9 mouse cellular contexts compared by ENCODE assay signal in genomic region chr1:80180128-80180527, GRCm38 (mm10). TPM values are rescaled to one million over a fixed set of nuclear protein-coding genes. Genes with fewer than 3 reads are reported as not detected.
DNase-seq lines count a peak whose midpoint lies in the region; ATAC-seq and TF ChIP-seq lines count a peak whose summit lies in the region.
"Had no signal": no experiment of that assay in that cellular context is flagged by ENCODE, and none has a peak within 500 bp of the region (broad histone marks: within the 10 kb centered on the region; RNA-seq: fewer than 3 reads in every experiment).

No protein-coding gene starts in this region.

- no peaks in the 10 kb centered on the region for H3K27me3 ChIP-seq in kidney, embryonic 16.5 days (ENCODE audit: insufficient read depth, low read length)
- no peaks in the 10 kb centered on the region for H3K27me3 ChIP-seq in G1E (ENCODE audit: insufficient read depth, low read length)
- no peaks in the 10 kb centered on the region for H3K27me3 ChIP-seq in stomach, postnatal 0 days (ENCODE audit: control insufficient read depth, insufficient read depth, low read length)

- 67% methylated on average over 7 of the region's 7 CpGs for WGBS in kidney, embryonic 16.5 days
- 57% methylated on average over 7 of the region's 7 CpGs for WGBS in stomach, postnatal 0 days

- H3K27ac ChIP-seq in kidney, embryonic 16.5 days (ENCODE audit: low read length) = no peak overlapping the region
- no peak overlapping the region for H3K27ac ChIP-seq in stomach, postnatal 0 days (replicated peaks)

- no peaks in the 10 kb centered on the region for H3K9me3 ChIP-seq in kidney, embryonic 16.5 days (ENCODE audit: low read length)
- H3K9me3 ChIP-seq in G1E (replicated peaks) = no peaks in the 10 kb centered on the region
- no peaks in the 10 kb centered on the region for H3K9me3 ChIP-seq in stomach, postnatal 0 days (ENCODE audit: control insufficient read depth, low read length)

- no peak for TF ChIP-seq EP300 in stomach, postnatal 0 days (optimal IDR thresholded peaks at IDR 0.05)

- 0 out of 2 replicates have a peak, but pooled peaks have one; percentile 12 for TF ChIP-seq CTCF in G1E (IDR thresholded peaks at IDR 0.05; ENCODE audit: low read depth, low read length)
- peak; percentile 63 for TF ChIP-seq CTCF in stomach, postnatal 0 days (IDR thresholded peaks at IDR 0.05; ENCODE audit: low read depth)

- no peak overlapping the region for H3K9ac ChIP-seq in kidney, embryonic 16.5 days (replicated peaks; ENCODE audit: low read length)
- H3K9ac ChIP-seq in stomach, postnatal 0 days (ENCODE audit: low read length) = no peak overlapping the region

- H3K4me1 ChIP-seq in kidney, embryonic 16.5 days (ENCODE audit: insufficient read depth, low read length) = no peaks in the 10 kb centered on the region
- H3K4me1 ChIP-seq in G1E (ENCODE audit: insufficient read depth, low read depth, low read length) = no peaks in the 10 kb centered on the region
- no peaks in the 10 kb centered on the region for H3K4me1 ChIP-seq in stomach, postnatal 0 days (replicated peaks; ENCODE audit: control insufficient read depth, insufficient read depth)

- H3K4me2 ChIP-seq in kidney, embryonic 16.5 days (replicated peaks; ENCODE audit: low read depth, low read length) = no peak overlapping the region
- no peak overlapping the region for H3K4me2 ChIP-seq in stomach, postnatal 0 days (replicated peaks; ENCODE audit: low read depth)

- H3K4me3 ChIP-seq in kidney, embryonic 16.5 days (ENCODE audit: low read length) = no peak overlapping the region
- H3K4me3 ChIP-seq in G1E (ENCODE audit: low read depth, low read length) = no peak overlapping the region
- H3K4me3 ChIP-seq in stomach, postnatal 0 days (ENCODE audit: low read depth, low read length) = no peak overlapping the region

- DNase-seq in kidney, postnatal 14 days = peak; percentile 2
- DNase-seq in CD4-positive helper T cell, adult 2 months (ENCODE audit: low read depth, low spot score) = peak; percentile 11
- no peak for DNase-seq in G1E (ENCODE audit: low spot score)
- DNase-seq in stomach, postnatal 0 days (ENCODE audit: low spot score) = no peak
- no peak for DNase-seq in ovary, adult 18-20 months (ENCODE audit: low spot score)

- no peaks in the 10 kb centered on the region for H3K36me3 ChIP-seq in kidney, embryonic 16.5 days (ENCODE audit: insufficient read depth, low read length)
- H3K36me3 ChIP-seq in G1E (replicated peaks) = no peaks in the 10 kb centered on the region
- no peaks in the 10 kb centered on the region for H3K36me3 ChIP-seq in stomach, postnatal 0 days (ENCODE audit: control insufficient read depth, insufficient read depth, low read length)

- no peak for ATAC-seq in kidney, embryonic 16.5 days (ENCODE audit: low FRiP score, low TSS enrichment)
- ATAC-seq in G1E (ENCODE audit: extremely low read depth, insufficient number of reproducible peaks, low FRiP score, poor library complexity, severe bottlenecking) = no peak
- peak; percentile 74 for ATAC-seq in erythroblast, adult 5-6 weeks (replicated peaks; ENCODE audit: low FRiP score, poor library complexity, severe bottlenecking)
- ATAC-seq in stomach, postnatal 0 days (ENCODE audit: low FRiP score, low TSS enrichment) = no peak
- no peak for ATAC-seq in inflammation-experienced regulatory T-cells, adult 6 months

RNA-seq across cellular contexts. Expression of gene Fam124b, which starts 38.1 kb away (rescaled TPM):
- 0.67 and 1.7 TPM in 2 replicates for polyA plus RNA-seq in kidney, embryonic 16.5 days (2015; fragmentation: Nextera tagmentation; extraction: Ambion mirVana)
- not detected in 2 replicates for total RNA-seq in G1E (2014; fragmentation: Nextera tagmentation)
- total RNA-seq in G1E (2017) = 0.12 and 0.27 TPM in 2 replicates
- not detected in 2 replicates for polyA plus RNA-seq in G1E (2012)
- not detected in 2 replicates for total RNA-seq in erythroblast, adult 5-6 weeks (2015; ENCODE audit: low replicate concordance)
- not detected in 2 replicates for total RNA-seq in erythroblast, adult 5-6 weeks (2017; ENCODE audit: low replicate concordance)
- polyA plus RNA-seq in stomach, postnatal 0 days (2015; fragmentation: Nextera tagmentation; extraction: Ambion mirVana) = 0.29 and 0.30 TPM in 2 replicates
- polyA plus RNA-seq in inflammation-experienced regulatory T-cells, adult 6 months (2017; shearing (Covaris generic)) = 10 to 100 TPM in 2 of 3 experiments, 1 to 10 TPM in 1; 6.9 to 12.9 (median 12.5) TPM
- polyA plus RNA-seq: frontal cortex, adult 2 months had no signal

Comparison
In these comparisons a context has a peak if more than half of its experiments do, and no peak if none do; other contexts are left out.
1. DNase-seq: peak in kidney, postnatal 14 days (single experiment) and CD4-positive helper T cell, adult 2 months (single experiment); none in G1E (single experiment), stomach, postnatal 0 days (single experiment) and ovary, adult 18-20 months (single experiment).